Mouse (Mus musculus) adrenal gland, adult 2 months (tissue): ENCODE measurements around the gene Cradd. TPM values are rescaled to one million over a fixed set of nuclear protein-coding genes. Genes with fewer than 3 reads are reported as not detected.
A peak's percentile ranks its signal among the peaks of the same experiment; 100 is the strongest.

ENCODE experiments used
- DNase-seq: peaks from one replicate; pipeline ENCODE4 v3.0.0; 2021
- polyA plus RNA-seq: library from polyadenylated mRNA; depleted of rRNA; stranded (reverse); fragments of >200 nt; gene quantifications from 2 replicates; pipeline ENCODE4 v1.2.3, GENCODE M21; 2012
- total RNA-seq, 2 experiments: library from RNA; stranded (reverse); gene quantifications; 2 replicates each; pipeline ENCODE4 v1.2.3; 2021

The Cradd gene
- total and polyA plus RNA-seq, 3 experiments = 12.7 to 31.1 (median 13.1) TPM

DNA sequence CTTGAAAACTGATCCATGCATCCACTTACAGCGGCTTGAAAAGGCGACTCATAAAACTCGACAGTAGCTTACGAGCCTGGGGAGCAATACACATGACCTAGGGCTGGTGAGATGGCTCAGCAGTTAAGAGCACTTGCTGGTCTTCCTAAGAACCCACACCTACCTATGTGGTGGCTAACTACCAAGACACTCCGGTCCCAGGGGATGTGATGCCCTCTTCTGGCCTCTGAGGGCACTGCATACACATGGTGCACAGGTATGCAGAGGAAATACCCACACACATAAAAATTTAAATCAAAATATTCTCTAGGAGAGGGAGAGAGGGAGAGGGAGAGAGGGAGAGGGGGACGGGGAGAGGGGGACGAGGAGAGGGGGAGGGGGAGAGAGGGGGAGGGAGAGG is 167.5 kb downstream of the Cradd start:
- DNase-seq = no peak

DNA sequence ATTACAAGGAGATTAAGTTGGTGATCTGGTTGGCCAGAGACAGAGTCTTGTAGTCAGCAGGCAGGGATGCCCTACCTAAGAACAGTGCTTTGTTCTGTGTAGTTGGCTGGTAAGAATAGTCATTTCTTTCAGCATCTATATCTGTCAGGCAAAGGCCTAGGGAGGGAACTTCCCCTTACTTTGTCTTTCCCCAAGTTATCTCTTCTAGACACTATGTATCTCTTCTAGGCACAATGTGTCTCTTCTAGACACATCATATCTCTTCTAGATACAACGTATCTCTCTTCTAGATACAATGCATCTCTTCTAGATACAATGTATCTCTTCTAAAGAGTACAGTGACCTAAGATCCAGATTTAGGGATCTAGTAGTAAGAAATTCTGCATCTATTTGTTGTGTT is 169.3 kb downstream of the Cradd start:
- DNase-seq = no peak

DNA sequence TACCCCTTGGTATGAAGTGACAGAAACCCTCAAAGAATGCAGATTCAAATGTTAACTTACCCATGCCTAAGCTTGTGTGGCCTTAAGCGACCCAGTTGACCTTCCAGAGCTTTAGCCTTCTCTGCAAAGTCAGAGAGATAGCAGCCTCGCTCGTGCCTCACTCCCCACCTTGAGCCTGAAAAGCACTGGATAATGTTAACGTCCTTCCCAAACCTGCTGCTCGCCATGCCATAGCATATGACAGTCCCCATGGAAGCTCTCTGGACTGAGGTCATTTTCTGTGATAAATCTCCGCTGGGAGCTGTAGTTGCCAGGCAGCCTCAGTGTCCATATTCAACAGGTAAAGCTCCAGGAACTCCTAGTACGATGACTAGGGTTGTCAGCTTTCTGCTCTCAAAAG is 170.7 kb downstream of the Cradd start:
- no peak for DNase-seq

DNA sequence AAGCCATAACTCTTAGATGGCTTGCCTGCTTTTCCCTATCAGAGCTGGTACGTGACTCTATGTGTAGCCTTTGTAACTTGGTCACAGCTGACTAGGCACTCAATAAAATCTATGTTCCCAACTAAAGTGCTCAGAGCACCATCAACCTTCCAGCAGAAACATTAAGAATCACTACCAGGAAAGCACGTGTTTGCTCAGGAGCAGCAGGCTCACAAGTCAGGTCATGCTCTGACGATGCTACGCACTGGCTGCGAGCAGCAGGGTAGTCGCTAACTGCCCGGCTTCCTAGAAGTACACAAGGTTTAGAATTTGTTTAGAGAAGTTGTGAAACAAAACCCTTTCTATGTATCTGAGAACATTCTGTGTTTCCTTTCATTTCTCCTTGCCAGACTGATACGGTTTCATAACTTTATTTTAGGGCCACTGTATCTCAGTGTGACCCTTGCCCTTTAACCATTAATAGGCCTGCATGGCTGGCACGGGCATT is 171.4 kb downstream of the Cradd start:
- no peak for DNase-seq

DNA sequence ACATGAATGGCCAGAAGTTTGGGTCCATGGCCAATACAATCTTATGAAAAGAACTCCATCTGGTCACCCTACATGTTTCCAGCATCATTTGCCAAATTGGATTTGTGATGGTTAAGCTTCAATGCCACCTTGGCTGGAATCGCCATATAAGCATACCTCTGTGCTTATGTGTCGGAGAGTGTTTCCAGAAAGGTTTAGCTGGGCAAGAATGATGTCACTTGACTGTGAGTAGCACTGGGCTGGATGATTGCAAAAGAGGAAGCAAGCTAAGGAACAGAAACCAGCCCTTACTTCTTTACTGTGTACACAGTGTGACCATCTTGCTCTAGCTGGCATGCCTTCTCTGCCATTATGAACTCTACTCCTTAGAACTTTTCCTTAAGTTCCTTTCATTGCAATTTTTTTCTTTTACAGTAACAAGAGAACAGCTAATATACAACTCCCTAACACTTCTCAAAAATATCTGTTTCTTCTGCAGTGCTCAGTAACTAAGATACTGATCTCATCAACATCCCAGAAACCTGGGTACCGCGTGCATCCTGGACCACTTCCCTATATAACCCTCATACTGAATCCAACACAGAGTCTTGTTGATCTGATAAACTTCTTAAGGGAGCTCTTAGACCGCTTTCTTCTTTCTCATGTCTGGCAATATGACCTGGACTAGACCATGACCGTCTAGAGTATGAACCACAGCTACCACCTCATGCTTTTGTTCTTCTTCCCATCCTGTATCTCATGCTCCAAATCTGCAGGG is 172.7 kb downstream of the Cradd start:
- DNase-seq = no peak

DNA sequence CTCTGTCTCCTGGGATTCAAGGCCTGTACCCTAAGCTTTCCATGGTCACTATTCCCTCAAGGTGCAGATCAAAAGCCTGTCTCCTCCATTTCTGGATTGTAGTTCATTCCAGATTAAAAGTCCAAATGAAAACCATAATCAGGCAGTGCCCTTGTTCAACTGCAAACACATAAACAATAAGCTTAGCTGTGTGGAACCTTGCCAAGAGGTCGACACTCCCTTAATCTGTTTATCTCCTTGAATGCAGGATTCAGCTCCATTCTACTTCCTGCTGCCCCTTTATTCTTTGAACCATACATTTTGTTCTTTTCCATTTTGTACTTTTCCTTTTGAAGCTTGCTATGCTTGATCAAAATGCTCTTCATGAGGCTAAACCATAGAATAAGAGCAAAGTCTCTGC is 174.3 kb downstream of the Cradd start:
- no peak for DNase-seq

DNA sequence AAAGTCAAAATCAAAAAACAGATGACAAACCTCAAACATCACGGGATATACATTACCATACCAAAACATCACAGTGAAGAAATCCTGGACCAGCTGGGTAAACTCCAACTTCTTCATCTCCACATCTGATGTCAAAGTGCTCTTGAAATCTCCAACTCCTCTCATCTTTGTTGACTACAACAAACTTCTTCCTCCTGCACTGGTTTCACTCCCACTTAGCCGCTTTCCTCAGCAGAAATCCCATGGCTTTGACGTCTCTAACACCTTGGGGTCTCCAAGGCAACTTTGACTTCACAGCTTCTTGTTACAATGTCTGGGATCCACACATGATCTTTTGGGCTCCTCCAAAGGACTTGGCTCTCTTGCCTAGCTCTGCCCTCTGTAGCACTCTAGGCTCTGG is 175.3 kb downstream of the Cradd start:
- no peak for DNase-seq

DNA sequence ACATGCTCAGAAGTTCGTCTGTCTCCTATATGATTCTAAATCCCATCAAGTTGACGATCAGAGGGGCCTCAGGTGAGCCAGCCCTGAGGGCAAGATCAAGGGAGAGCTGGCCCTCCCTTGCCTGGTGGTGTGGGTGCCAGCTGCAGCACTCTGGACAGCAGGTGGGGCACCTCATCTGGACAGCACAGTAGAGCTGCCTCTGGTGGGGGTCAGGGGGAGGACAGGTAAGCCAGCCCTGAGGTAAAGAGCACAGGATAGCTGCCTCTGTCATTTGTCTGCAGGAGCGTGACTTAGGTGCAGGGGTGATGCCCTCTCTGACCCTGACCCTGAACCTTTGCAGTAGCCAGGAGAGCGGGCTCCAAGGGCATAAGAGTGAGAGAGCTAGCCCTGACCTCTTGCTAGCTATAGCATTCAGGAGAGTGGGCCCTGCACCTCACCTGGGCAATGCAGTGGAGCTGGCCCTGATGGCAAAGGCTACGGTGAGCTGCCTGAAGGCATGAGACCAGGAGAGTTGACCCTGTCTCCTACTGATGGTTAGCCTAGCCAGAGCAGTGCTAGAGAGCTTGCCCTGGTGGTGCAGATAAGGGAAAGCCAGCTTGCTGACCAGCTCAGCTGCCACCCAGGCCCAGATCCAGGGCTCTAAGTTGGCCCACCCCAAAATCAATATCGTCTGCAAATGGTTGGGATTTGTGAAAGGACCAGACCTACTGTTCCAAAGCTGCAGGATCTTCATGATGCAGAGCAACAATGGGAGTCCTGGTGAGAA is 176.6 kb downstream of the Cradd start:
- peak; percentile 19 for DNase-seq

DNA sequence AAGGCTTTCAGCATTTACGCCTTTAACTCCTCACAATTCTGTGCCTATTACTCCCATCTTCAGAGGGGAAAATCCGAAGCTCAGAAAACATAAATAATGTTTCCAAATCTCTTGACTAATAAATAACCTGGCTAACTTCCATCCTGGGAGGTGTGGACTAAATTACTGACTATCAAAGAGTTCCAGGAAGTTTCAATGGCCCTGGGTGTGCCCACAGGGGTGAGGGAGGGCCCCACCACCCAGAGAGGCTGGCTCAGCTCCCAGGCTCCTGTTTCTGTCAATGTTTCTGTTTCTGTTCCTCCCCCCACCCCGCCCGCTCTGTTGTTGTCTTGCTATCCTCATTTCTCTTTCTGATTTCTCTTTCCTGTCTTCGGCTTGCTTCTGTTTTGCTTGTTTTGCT is 177.4 kb downstream of the Cradd start:
- DNase-seq = peak; percentile 77

DNA sequence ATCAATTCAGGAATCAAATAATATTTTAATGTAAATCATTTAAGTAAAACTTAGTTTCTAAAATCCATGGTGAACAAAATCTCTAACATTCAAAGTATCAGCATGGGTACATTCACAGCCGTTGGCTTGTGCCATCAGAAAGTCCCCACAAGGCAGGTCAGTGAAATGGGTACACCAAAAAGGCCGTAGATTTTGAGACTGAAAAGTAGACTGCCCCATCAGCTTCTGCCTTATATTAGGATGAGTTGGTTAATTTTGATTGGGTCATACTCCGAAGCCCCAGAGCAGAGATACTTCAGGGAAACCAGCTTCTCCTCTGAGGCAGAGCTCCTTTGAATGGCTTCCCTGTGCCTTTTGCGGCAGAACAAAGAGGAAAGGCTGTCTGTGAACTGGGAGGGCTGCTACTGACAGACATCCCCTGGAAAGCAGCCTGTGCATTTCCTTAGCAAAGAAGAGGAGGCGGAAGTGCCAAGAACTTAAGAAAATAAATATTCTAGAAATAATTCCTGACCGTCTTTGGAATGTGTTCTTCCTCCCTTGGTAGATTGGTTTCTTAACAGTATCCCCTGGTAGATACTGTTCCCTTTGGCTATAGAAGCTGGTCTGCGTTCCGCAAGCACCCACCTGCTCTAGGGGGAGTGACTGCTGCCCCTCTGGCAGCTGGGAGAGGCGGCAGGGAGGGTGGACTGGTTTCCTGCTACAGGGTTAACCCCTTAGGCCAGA is 178.6 kb downstream of the Cradd start:
- peak; percentile 23 for DNase-seq

DNA sequence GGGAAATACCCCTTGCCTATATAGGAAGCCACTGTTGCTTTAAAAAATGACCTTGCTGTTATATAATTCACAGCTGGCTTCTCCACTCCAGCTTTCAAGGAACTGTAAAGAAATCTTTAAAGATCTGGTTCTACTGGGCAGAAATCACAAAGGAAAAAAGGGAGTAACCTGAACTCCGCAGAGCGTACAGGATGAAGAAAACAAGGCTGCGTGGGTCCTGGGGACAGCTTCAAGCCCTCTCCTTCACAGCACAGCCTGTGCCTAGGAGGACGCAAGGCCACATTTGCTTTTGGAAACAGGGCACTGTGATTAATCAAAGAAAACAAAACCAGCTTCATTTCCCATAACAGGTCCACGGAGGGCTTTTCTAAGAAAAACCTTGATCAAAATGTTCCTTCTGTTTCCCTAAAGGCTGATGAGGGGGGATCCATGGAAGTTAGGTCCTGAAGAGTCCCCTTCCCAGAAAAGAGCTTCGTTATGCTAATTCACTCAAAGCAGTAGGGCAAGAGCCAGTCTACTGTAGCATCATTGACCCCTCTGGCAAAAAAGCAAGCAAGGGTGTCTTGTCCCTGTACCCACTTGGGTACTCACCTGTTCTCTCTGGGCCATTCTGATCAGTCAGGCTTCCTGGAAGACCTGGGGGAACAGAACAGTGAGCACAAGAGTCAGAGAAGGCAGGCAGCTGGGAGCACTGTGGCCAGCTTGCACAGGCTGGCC is 179.4 kb downstream of the Cradd start:
- DNase-seq = peak; percentile 46

DNA sequence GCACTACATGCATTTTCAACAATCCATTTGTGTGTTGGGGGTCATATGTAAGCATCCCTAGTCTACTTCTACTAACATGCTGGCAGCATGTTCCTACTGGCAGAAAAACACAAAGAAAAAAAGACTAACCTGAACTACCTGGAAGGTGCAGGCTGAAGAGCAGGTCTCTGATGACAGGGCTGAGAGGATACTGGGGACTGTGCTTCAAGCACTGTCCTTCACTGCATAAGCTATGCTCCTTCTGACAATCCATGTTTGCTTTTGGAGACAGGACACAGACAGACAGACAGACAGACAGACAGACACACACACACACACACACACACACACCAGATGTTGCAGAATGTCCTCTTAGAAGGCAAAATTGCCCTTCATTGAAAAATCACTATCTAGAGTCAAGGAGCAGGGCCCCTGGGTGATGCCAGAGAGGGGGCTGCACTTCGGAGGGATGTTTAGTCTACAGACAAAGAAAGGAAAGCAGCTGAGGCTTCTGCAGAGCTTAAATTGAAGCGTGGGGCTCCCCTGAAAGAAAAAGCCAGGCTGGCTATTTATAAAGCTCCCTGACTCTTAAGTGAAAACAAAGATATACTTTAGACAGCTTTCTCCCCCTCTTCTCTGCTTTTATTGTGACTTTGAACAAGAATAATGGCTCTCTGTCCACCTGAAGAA is 180.4 kb downstream of the Cradd start:
- DNase-seq = no peak

DNA sequence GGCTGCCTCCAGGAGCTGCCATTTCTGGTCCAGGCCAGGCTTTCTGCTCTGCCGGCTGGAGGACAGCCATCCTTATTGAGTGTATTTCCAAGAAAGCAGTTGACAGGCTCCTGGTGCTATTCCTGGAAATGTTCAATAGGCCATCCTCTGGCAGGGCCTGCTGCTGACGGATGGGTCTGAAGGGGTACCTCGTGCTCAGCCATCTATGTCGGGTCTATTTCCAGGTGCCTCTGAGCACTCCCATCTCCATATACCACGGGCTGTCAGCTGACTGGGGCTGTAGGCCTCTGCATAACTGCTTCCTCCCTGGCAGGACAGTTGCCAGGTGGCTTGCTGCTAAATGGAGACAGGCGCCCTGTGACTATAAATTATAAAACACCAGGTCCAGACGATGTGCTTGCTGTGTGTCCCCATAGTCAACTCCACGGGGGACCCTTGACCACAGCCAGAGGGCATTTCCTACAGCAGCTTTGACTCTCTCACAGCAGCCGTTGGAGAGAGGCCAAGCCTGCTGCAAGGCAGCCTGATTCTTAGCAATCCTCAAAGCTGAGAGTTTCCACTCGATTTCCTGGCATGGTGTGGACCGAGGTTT is 181.0 kb downstream of the Cradd start:
- peak; percentile 76 for DNase-seq

DNA sequence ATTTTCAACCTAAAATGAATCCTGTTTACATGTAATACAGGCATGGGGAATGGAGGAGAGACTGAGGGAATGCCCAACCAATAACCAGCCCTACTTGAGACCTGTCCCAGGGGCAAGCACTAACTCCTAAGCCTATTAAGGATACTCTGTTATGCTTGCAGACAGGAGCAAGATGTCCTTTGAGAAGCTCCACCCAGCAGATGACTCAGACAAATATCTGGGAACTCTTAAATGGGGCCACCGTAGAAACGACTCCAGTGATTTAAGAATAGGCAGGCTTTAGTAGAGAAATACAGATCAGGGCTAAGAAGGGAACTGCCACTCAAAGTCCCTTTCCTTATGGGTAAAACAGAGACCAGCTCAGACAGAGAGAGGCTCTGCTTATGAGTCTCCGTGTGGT is 182.9 kb downstream of the Cradd start:
- peak; percentile 29 for DNase-seq

DNA sequence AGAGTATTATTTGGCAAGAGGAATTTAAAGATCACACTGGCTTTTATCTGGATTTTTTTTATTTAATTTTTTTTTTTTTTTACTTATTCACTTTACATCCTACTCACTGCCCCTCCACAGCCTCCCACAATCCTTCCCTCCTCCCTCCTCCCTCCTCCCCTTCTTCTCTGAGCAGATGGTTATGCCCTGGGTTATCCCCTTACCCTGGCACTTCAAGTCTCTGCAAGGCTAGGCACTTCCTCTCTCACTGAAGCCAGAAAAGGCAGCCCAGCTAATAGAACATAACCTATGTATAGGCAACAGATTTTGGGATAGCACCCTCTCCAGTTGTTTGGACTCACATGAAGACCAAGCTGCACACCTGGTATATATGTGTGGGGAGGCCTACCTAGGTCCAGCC is 183.7 kb downstream of the Cradd start:
- DNase-seq = no peak

DNA sequence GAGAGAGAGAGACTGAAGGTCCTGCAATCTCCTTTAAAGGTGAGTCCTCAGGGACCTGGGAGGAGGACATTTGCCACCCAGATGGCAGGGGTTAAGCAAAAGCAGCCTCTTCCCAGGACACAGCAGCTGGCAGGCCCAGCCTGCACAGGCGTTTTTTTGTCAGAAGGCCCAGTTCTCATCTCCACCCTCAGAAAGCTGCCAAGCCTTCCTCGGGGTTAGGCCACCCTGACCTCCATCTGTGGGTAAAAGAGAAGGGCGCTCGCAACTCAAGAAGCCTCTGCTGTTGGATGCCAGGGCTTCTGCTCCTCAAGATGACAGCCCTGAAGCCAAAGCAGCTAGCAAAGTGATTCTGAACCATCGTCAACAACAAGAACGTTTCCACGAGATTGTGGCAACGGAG is 184.3 kb downstream of the Cradd start:
- DNase-seq = peak; percentile 51

DNA sequence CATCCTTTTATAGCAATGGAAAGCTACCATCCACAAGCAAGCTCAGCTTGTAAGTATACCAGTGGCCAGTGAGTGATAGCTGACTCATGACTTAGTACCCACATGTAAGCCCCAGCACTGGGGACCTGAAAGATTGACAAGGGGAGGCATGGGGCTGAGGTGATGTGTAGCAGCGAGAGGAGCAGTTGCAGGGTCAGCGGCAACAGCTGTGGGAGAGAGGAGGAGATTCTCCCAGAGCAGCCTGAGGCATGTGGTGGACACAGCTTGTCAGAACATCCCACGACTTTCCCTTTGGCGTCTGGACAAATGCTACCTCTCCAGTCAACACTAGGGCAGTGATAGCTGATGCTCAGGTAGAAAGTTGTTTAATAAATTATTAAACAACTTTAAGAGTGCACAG is 190.9 kb downstream of the Cradd start:
- no peak for DNase-seq
